Mouse (Mus musculus): ENCODE measurements around the gene Fam216a.

- TF ChIP-seq CTCF (IDR thresholded peaks at IDR 0.05; ENCODE audit: low read depth) (no peak), EP300 (IDR thresholded peaks at IDR 0.05; ENCODE audit: low read depth) (no peak)
Measured at GRCm38 (mm10) chr5:122320205-122320781, 51.9 kb downstream of the Fam216a start.
